Comparison of ENCODE assay signal across 8 mouse cellular contexts in the genomic region with DNA sequence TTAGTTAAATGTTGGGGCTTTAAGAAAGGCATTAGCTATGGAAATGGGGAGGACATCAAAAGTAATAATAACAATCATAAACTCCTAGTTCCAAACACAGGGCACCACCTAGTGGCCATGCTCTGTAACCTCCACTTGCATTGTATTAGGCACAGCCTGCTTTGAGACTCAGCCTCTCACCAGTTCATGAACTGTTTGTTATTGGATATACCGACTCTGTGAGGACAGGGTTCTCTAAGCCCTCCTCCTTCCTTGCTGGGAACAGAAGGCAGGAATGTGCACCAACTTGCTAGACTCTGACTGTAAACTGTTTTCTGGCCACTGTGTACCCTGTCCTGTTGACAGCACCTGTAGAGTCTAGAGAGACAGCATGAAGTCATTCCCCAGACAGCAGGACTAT.
DNase-seq lines count a peak whose midpoint lies in the region; ATAC-seq and TF ChIP-seq lines count a peak whose summit lies in the region.

No protein-coding gene starts in this region.

- 32% methylated on average over 1 of the region's 1 CpGs for WGBS in forebrain, postnatal 0 days
- 27% methylated on average over 1 of the region's 1 CpGs for WGBS in large intestine, adult 2 months
- WGBS in midbrain, embryonic 15.5 days, result 38% methylated on average over 1 of the region's 1 CpGs

- no peak overlapping the region for H3K4me2 ChIP-seq in forebrain, postnatal 0 days (ENCODE audit: low read depth)
- no peak overlapping the region for H3K4me2 ChIP-seq in midbrain, embryonic 15.5 days

- H3K9ac ChIP-seq in forebrain, postnatal 0 days, result no peak overlapping the region
- H3K9ac ChIP-seq in midbrain, embryonic 15.5 days, result no peak overlapping the region

- peak; percentile 88 for TF ChIP-seq CTCF in forebrain, postnatal 0 days (IDR thresholded peaks at IDR 0.05; ENCODE audit: low read depth)

- H3K27ac ChIP-seq in forebrain, postnatal 0 days (ENCODE audit: low read depth, low read length), result no peak overlapping the region
- no peak overlapping the region for H3K27ac ChIP-seq in midbrain, embryonic 15.5 days

- no peaks in the 10 kb centered on the region for H3K27me3 ChIP-seq in forebrain, postnatal 0 days (ENCODE audit: insufficient read depth, low read length)
- H3K27me3 ChIP-seq in midbrain, embryonic 15.5 days (replicated peaks), result no peaks in the 10 kb centered on the region

- peak; percentile 63 for DNase-seq in layer of hippocampus, adult 11-12 months (ENCODE audit: low spot score)
- no peak for DNase-seq in layer of hippocampus, adult 9-11 months
- DNase-seq in ES-CJ7 (ENCODE audit: low read depth, low spot score), result peak; percentile 40
- peak; percentile 20 for DNase-seq in brain, embryonic 18.5 days (ENCODE audit: low read depth, low spot score)
- peak; percentile 81 for DNase-seq in forebrain, postnatal 0 days
- DNase-seq in large intestine, adult 2 months (ENCODE audit: low read depth, low spot score), result peak; percentile 22
- DNase-seq in thymus, postnatal 25 days, result peak; percentile 66

- ATAC-seq in forebrain, postnatal 0 days, result peak; percentile 71; the same call in 1 of the 2 replicates
- 0 out of 2 replicates have a peak, but pooled peaks have one; percentile 30 for ATAC-seq in midbrain, embryonic 15.5 days (replicated peaks)

- H3K36me3 ChIP-seq in forebrain, postnatal 0 days (ENCODE audit: insufficient read depth), result peaks cover 62% of the 10 kb centered on the region
- peaks cover 58% of the 10 kb centered on the region for H3K36me3 ChIP-seq in midbrain, embryonic 15.5 days (replicated peaks)

- no peaks in the 10 kb centered on the region for H3K4me1 ChIP-seq in forebrain, postnatal 0 days (ENCODE audit: insufficient read depth)
- H3K4me1 ChIP-seq in midbrain, embryonic 15.5 days, result no peaks in the 10 kb centered on the region

- H3K4me3 ChIP-seq in forebrain, postnatal 0 days (ENCODE audit: low read depth, low read length), result no peak overlapping the region
- H3K4me3 ChIP-seq in midbrain, embryonic 15.5 days, result no peak overlapping the region

- no peaks in the 10 kb centered on the region for H3K9me3 ChIP-seq in forebrain, postnatal 0 days (ENCODE audit: low read length)
- H3K9me3 ChIP-seq in midbrain, embryonic 15.5 days, result no peaks in the 10 kb centered on the region; the same call in 1 of the 2 replicates
